Comparison of ENCODE assay signal across 1 mouse cellular context in the genomic region with DNA sequence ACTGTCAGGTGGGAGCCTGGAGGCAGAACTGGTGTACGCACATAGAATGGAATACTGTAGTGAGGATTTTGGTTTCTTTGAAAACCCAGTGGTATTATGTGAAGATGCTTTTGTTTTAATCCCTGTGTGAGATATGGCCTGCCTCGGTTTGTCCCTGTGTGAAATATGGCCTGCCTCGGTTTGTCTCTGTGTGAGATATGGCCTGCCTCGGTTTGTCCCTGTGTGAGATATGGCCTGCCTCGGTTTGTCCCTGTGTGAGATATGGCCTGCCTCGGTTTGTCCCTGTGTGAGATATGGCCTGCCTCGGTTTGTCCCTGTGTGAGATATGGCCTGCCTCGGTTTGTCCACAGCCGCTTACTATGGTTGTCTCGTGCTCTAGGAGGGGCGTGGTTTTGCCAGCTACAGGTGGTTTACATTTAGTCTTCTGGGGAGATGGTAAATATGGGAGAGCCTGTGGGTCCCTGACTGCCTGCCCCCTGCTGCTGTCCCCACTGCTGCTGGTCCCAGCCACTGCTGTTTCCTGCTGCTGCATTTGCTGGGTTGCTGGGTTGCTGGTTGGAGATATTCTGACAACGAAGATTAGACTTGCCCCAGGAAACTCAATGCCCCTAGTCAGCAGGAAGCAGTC.
TF ChIP-seq lines count a peak whose summit lies in the region.

No protein-coding gene starts in this region.

TF ChIP-seq in MEL, 35 proteins besides CTCF, POLR2A, EP300 and RAD21 (continued from another document):
- no peak for TF ChIP-seq ZNF384 (IDR thresholded peaks at IDR 0.05; ENCODE audit: low read depth, low read length)
